Mouse (Mus musculus): Measurements from ENCODE around the gene Lif. TPM values are rescaled to one million over a fixed set of nuclear protein-coding genes. Genes with fewer than 3 reads are reported as not detected.

Lif gene
- polyA plus RNA-seq, 1 experiment from 2014 or later = 0.05 TPM

DNA sequence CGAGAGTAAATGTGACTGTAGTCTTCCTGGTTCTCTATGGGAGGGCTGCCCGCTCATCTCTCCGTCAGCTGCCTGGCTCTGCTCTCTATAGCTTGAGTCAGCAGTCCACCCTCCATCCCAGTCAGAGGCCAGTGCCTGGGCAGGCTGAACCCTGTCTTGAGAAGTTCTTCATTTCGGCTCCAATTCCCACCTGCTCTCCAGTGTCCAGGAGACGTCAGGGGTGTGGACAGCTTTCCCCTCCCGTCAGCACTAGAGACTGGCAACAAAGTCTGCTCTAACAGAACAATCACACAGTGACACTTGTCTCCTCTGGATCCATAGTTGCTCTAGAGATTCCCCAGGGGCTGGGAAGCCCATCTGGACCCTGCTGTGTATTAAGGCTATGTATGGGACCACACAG lies 36.7 kb downstream of the Lif start:
- no peak overlapping the region for H3K9ac ChIP-seq (ENCODE audit: low read length)
- H3K4me3 ChIP-seq (ENCODE audit: low read depth, low read length) = no peak overlapping the region
- ATAC-seq (replicated peaks; ENCODE audit: low FRiP score, low TSS enrichment, low read depth) (no peak), DNase-seq (ENCODE audit: low spot score) (no peak)
- no peaks in the 10 kb centered on the region for H3K27me3 ChIP-seq (replicated peaks; ENCODE audit: control insufficient read depth, insufficient read depth, low read length)
- H3K36me3 ChIP-seq (ENCODE audit: control insufficient read depth, insufficient read depth, low read length) = no peaks in the 10 kb centered on the region
- 83% methylated on average over 6 of the region's 6 CpGs for WGBS
- no peaks in the 10 kb centered on the region for H3K9me3 ChIP-seq (ENCODE audit: control insufficient read depth, low read length)
- no peaks in the 10 kb centered on the region; the same call in 1 of the 2 replicates for H3K4me1 ChIP-seq (replicated peaks; ENCODE audit: control insufficient read depth, insufficient read depth, low read length)
- no peak overlapping the region for H3K27ac ChIP-seq (ENCODE audit: low read depth)
- no peak overlapping the region for H3K4me2 ChIP-seq (ENCODE audit: low read length)

DNA sequence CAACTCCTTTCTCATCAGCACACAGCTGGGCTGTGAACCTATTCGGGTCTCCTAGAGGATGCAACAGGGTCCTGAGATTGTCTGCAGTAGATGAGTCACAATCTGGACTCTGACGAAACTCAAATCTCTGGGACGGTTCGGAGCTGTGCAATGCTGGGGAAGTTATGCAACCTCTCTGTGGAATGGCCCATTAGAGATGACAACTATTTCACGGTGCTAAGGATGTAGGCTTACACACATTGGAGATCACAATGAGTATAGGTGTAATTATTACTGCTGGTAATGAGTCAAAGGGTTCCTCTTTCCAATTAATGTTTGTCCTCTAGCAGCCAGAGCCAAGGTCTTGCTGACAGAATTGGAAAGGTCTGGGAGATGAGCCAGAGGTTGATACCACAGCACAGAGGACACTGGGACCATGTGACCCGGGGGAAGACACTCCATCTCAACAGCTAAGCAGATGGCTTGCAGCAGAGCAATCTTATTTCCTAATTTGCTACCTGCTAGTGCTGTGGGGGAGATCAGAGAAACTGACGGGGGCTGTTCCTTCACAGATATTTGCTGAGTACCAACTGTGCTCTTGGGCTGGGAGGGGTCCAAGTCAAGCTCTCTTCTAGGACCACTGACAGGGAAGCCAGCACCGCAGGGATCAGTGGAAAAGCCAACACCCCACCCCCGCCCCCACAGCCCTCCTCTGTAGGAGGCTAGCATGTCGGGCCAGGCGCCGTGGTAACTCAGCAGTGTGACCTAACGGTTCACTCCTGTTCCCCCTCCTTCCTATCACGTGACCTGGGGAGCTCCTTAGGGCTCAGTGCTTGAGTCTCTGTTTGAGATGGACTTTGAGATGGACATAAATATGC lies 37.4 kb downstream of the Lif start:
- Histone ChIP-seq H3K9ac (ENCODE audit: low read length) (no peak overlapping the region), H3K27ac (ENCODE audit: low read depth) (no peak overlapping the region), H3K27me3 (replicated peaks; ENCODE audit: control insufficient read depth, insufficient read depth, low read length) (no peaks in the 10 kb centered on the region), H3K4me3 (ENCODE audit: low read depth, low read length) (no peak overlapping the region), H3K4me2 (ENCODE audit: low read length) (no peak overlapping the region), H3K36me3 (ENCODE audit: control insufficient read depth, insufficient read depth, low read length) (no peaks in the 10 kb centered on the region), H3K4me1 (replicated peaks; ENCODE audit: control insufficient read depth, insufficient read depth, low read length) (peaks cover 3% of the 10 kb centered on the region), H3K9me3 (ENCODE audit: control insufficient read depth, low read length) (no peaks in the 10 kb centered on the region)
- ATAC-seq (replicated peaks; ENCODE audit: low FRiP score, low TSS enrichment, low read depth) (no peak), DNase-seq (ENCODE audit: low spot score) (no peak)
- 35% methylated on average over 14 of the region's 14 CpGs for WGBS

DNA sequence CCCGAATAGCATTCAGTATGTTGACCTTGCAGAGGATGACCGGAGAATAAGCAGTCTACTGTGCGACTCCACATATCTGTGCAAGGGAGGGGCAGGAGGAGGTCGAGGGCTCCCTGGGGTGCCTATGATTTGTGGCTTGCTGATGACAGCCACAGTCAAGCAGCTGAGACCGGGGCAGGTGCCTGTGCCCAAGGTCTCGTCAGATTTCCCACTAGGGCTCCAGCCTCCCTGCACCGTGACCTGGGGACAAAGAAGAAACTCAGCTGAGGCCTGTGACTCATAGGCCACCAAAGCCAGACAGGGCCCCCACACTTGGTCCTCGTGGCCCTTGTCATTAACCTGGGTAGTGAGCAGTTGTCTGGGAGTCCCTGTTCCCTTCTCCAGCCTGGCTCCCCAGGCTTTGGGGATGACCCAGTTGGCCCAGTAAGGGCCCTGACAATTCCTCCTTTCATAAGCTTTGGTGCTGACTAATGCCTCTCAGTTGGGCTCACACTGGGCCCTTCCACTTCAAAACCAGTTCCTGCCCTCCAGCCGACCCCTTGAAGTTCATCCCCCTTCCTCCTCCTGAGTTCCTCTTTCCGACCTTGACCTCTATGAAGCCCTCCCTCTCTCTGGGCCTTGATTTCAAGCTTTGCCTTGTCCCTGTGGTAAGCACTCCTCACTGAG lies 39.4 kb downstream of the Lif start:
- Histone ChIP-seq H3K27me3 (replicated peaks; ENCODE audit: control insufficient read depth, insufficient read depth, low read length) (no peaks in the 10 kb centered on the region), H3K9me3 (ENCODE audit: control insufficient read depth, low read length) (no peaks in the 10 kb centered on the region), H3K4me2 (ENCODE audit: low read length) (no peak overlapping the region), H3K9ac (ENCODE audit: low read length) (no peak overlapping the region), H3K4me3 (ENCODE audit: low read depth, low read length) (no peak overlapping the region), H3K36me3 (ENCODE audit: control insufficient read depth, insufficient read depth, low read length) (no peaks in the 10 kb centered on the region), H3K27ac (ENCODE audit: low read depth) (no peak overlapping the region), H3K4me1 (replicated peaks; ENCODE audit: control insufficient read depth, insufficient read depth, low read length) (peaks cover 3% of the 10 kb centered on the region)
- 69% methylated on average over 10 of the region's 10 CpGs for WGBS
- ATAC-seq (replicated peaks; ENCODE audit: low FRiP score, low TSS enrichment, low read depth) (no peak), DNase-seq (ENCODE audit: low spot score) (no peak)

DNA sequence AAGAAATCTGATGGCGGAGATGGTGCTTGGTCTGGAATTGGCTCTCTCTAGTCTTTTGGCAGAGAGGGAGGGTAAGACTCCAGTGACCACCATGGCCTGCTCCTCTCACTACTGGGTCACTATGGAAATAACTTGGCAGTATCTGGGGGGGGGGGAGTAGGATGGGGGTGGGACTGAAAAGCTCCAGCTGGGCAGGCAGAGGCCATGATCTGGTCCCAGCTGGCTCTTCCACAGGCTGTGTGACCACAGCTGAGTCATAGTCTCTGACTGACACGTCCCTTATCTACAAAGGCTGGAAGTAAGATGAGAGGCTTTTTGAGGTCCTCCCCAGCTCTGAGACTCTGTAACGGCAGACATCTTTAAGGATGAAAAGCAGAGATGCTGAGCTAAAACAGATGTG lies 40.4 kb downstream of the Lif start:
- no peaks in the 10 kb centered on the region for H3K36me3 ChIP-seq (ENCODE audit: control insufficient read depth, insufficient read depth, low read length)
- no peak for ATAC-seq (replicated peaks; ENCODE audit: low FRiP score, low TSS enrichment, low read depth)
- no peak overlapping the region for H3K4me3 ChIP-seq (ENCODE audit: low read depth, low read length)
- WGBS = 58% methylated on average over 3 of the region's 3 CpGs
- H3K9me3 ChIP-seq (ENCODE audit: control insufficient read depth, low read length) = no peaks in the 10 kb centered on the region
- no peak for DNase-seq (ENCODE audit: low spot score)
- H3K9ac ChIP-seq (ENCODE audit: low read length) = no peak overlapping the region
- H3K27me3 ChIP-seq (replicated peaks; ENCODE audit: control insufficient read depth, insufficient read depth, low read length) = no peaks in the 10 kb centered on the region
- H3K4me2 ChIP-seq (ENCODE audit: low read length) = no peak overlapping the region
- no peak overlapping the region for H3K27ac ChIP-seq (ENCODE audit: low read depth)
- peaks cover 3% of the 10 kb centered on the region for H3K4me1 ChIP-seq (replicated peaks; ENCODE audit: control insufficient read depth, insufficient read depth, low read length)

DNA sequence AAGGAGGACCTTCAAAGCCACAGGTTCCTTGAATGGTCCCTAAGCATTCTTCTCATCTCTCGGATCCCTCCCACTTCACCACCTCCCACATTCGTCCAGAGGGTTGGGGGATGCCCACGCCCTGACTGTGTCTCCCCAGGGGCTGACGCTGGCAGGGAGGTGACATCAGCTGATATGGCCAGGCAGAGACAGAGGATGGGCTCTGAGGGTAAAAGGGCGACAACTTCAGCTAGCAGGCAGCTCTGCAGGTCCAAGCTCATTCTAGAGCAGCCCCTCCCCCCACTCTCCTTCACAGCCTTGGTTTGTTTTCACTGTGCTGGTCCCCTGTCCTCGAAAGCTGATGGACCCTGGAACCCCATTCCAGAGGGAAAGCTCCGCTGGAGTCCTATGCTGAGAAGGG lies 41.3 kb downstream of the Lif start:
- Histone ChIP-seq H3K27me3 (replicated peaks; ENCODE audit: control insufficient read depth, insufficient read depth, low read length) (no peaks in the 10 kb centered on the region), H3K27ac (ENCODE audit: low read depth) (no peak overlapping the region), H3K36me3 (ENCODE audit: control insufficient read depth, insufficient read depth, low read length) (no peaks in the 10 kb centered on the region), H3K4me1 (replicated peaks; ENCODE audit: control insufficient read depth, insufficient read depth, low read length) (peaks cover 3% of the 10 kb centered on the region), H3K4me2 (ENCODE audit: low read length) (no peak overlapping the region), H3K4me3 (ENCODE audit: low read depth, low read length) (no peak overlapping the region), H3K9ac (ENCODE audit: low read length) (no peak overlapping the region), H3K9me3 (ENCODE audit: control insufficient read depth, low read length) (no peaks in the 10 kb centered on the region)
- 32% methylated on average over 7 of the region's 7 CpGs for WGBS
- ATAC-seq (replicated peaks; ENCODE audit: low FRiP score, low TSS enrichment, low read depth) = no peak
- no peak for DNase-seq (ENCODE audit: low spot score)

DNA sequence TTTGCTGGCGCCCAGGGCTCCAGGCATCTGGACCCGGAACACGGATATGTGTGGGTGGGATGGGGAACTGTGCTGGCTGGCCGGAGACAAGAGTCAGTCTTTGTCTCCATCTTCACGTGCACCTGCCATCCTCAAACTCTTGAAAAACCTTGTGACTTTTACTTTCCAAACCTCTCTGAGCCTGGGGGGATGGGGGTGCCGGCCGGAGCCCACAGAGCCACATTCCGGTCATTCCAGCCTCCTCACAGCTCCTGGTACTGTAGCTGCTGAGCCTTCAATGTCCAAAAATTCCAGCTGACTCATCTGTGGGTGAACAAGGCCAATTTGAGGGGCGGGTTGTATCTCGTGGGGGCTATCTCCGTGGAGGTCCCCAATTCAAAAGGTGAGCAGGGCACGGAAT lies 41.8 kb downstream of the Lif start:
- no peaks in the 10 kb centered on the region for H3K27me3 ChIP-seq (replicated peaks; ENCODE audit: control insufficient read depth, insufficient read depth, low read length)
- H3K9me3 ChIP-seq (ENCODE audit: control insufficient read depth, low read length) = no peaks in the 10 kb centered on the region
- peaks cover 3% of the 10 kb centered on the region for H3K4me1 ChIP-seq (replicated peaks; ENCODE audit: control insufficient read depth, insufficient read depth, low read length)
- WGBS = 38% methylated on average over 12 of the region's 12 CpGs
- no peak overlapping the region for H3K27ac ChIP-seq (ENCODE audit: low read depth)
- H3K36me3 ChIP-seq (ENCODE audit: control insufficient read depth, insufficient read depth, low read length) = no peaks in the 10 kb centered on the region
- DNase-seq (ENCODE audit: low spot score) (no peak), ATAC-seq (replicated peaks; ENCODE audit: low FRiP score, low TSS enrichment, low read depth) (no peak)
- no peak overlapping the region for H3K4me3 ChIP-seq (ENCODE audit: low read depth, low read length)
- no peak overlapping the region for H3K9ac ChIP-seq (ENCODE audit: low read length)
- H3K4me2 ChIP-seq (ENCODE audit: low read length) = no peak overlapping the region

DNA sequence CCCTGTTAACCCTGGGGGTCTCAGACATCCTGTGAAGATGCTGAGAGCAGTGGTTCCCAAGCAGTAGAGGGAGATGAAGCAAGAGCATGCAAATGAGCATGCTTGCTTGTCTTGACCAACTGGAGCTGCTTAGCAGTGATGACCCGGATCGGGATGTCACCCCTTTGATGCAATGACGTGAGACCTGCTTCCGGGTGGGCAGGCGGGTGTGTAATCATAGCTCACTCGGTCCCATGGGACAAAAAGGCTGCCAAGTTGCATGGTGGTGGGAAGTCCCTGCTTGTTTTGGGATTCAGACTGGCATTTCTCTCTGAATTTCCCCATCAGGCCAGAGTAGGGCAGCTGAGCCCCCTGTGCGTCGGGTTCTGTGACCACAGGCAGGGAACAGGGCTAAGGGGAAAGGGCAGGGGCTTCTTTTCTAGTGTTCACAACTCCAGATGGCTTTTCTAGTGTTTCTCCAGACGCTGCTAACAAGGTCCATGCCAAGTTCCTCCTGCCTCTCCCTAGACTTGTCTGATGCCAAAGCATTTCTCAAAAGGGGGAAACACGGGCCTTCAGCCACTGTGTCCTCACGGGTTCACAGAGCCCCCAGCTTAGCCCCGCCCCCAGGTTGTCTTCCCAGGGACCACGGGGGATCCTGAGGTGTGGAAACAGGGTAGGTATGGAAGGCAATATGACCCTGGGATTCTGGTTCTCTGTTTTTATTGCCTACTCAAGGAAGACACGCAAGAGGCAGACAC lies 42.5 kb downstream of the Lif start:
- ATAC-seq (replicated peaks; ENCODE audit: low FRiP score, low TSS enrichment, low read depth) (no peak), DNase-seq (ENCODE audit: low spot score) (no peak)
- Histone ChIP-seq H3K9me3 (ENCODE audit: control insufficient read depth, low read length) (no peaks in the 10 kb centered on the region), H3K27me3 (replicated peaks; ENCODE audit: control insufficient read depth, insufficient read depth, low read length) (no peaks in the 10 kb centered on the region), H3K4me2 (ENCODE audit: low read length) (no peak overlapping the region), H3K4me3 (ENCODE audit: low read depth, low read length) (no peak overlapping the region), H3K4me1 (replicated peaks; ENCODE audit: control insufficient read depth, insufficient read depth, low read length) (peaks cover 3% of the 10 kb centered on the region), H3K36me3 (ENCODE audit: control insufficient read depth, insufficient read depth, low read length) (no peaks in the 10 kb centered on the region), H3K27ac (ENCODE audit: low read depth) (no peak overlapping the region), H3K9ac (ENCODE audit: low read length) (no peak overlapping the region)
- WGBS = 68% methylated on average over 14 of the region's 14 CpGs

DNA sequence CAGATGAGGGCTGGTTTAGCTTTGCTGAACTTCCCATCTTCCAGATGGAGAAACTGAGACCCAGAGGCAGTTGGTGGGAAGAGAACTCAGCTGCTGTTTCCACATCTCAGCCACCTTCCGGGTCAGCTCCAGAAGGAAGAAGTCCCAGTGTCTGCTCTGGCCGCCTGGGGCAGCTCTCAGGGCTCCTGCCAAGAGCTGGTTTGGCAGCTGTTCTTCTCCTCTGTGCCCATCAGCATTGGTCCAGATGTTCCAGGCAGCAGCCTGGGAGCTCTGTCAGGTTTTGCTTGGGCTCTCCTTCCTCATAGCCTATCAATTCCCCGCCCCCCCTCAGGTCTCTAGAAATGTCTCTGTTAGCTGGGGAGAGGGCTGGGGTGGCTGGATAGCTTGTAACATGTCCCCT lies 43.3 kb downstream of the Lif start:
- Histone ChIP-seq H3K4me2 (ENCODE audit: low read length) (no peak overlapping the region), H3K27ac (ENCODE audit: low read depth) (no peak overlapping the region), H3K27me3 (replicated peaks; ENCODE audit: control insufficient read depth, insufficient read depth, low read length) (no peaks in the 10 kb centered on the region), H3K9ac (ENCODE audit: low read length) (no peak overlapping the region), H3K4me3 (ENCODE audit: low read depth, low read length) (no peak overlapping the region), H3K9me3 (ENCODE audit: control insufficient read depth, low read length) (no peaks in the 10 kb centered on the region), H3K36me3 (ENCODE audit: control insufficient read depth, insufficient read depth, low read length) (no peaks in the 10 kb centered on the region), H3K4me1 (replicated peaks; ENCODE audit: control insufficient read depth, insufficient read depth, low read length) (peaks cover 3% of the 10 kb centered on the region)
- ATAC-seq (replicated peaks; ENCODE audit: low FRiP score, low TSS enrichment, low read depth) (no peak), DNase-seq (ENCODE audit: low spot score) (no peak)
- WGBS = 77% methylated on average over 3 of the region's 3 CpGs

Measured in intestine, embryonic 14.5 days (tissue).